Mouse (Mus musculus) CD4-positive, CD25-positive, alpha-beta regulatory T cell, adult 2 months (primary cell): ENCODE results near the gene Clybl.

ENCODE experiments used
- DNase-seq: peaks from one replicate; pipeline ENCODE4 v3.0.0-alpha.2; 2012; ENCODE audit warnings: low read depth, low spot score

Clybl gene

GRCm38 (mm10) chr14:122424441-122424840, 242.9 kb downstream of the Clybl start:
- no peak for DNase-seq

DNA sequence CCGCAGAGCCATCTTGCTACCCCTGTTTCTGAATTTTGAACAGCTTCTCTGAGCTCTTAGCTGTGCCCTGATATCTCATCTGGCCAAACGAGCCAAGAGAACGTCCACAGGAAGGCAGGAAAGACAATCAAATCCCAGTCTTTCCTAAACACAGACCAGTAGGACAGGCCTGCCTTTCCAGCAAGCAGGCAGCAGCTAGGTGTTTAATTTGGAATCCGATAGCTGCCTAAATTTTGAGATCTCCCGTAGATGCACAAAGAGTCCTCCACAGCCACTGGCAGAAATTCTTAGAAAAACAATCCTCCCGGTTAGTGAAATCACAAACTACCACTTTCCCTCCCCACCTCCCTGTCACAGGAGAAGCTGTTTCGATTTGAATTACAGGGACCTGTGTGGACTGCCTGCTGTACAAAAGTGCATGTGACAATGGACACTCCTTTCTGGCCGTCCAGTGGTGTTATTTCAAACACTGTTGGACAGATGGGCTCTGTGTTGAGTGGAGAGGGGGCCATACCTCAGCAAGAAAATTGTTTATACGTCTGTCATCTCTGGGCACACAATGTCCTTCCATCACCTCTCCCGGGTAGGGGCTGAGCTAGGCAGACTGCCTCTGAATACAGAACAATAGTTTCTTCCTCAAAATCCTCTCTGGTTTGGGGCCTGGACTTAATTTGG, 245.2 kb downstream of the Clybl start:
- no peak for DNase-seq

GRCm38 (mm10) chr14:122427204-122427560, 245.7 kb downstream of the Clybl start:
- DNase-seq, result no peak

GRCm38 (mm10) chr14:122427654-122428053, 246.2 kb downstream of the Clybl start:
- DNase-seq, result no peak

DNA sequence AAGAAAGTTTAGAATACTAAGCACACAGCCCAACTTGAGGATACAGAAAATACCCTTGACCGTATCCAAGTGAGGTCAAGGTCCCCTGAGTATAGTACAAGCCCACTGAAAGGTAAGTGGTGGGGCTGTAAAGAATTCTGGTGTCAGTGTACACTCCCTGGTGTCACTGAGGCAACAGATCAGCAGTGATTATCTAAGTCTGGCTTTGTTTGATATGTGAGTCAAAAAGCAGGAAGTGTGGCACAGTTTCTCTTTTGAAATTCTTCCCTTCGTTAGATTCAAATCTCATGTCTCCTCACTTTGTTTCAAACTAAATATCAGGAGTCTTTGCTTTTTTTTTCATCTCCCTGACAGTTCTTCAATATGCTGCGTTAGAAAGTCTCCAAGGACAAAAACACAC, 251.1 kb downstream of the Clybl start:
- no peak for DNase-seq

GRCm38 (mm10) chr14:122434039-122434438, 252.5 kb downstream of the Clybl start:
- DNase-seq, result no peak

- no peak for DNase-seq
Measured at GRCm38 (mm10) chr14:122436850-122437249, 255.3 kb downstream of the Clybl start.

GRCm38 (mm10) chr14:122449601-122450495, 268.3 kb downstream of the Clybl start:
- no peak for DNase-seq

DNA sequence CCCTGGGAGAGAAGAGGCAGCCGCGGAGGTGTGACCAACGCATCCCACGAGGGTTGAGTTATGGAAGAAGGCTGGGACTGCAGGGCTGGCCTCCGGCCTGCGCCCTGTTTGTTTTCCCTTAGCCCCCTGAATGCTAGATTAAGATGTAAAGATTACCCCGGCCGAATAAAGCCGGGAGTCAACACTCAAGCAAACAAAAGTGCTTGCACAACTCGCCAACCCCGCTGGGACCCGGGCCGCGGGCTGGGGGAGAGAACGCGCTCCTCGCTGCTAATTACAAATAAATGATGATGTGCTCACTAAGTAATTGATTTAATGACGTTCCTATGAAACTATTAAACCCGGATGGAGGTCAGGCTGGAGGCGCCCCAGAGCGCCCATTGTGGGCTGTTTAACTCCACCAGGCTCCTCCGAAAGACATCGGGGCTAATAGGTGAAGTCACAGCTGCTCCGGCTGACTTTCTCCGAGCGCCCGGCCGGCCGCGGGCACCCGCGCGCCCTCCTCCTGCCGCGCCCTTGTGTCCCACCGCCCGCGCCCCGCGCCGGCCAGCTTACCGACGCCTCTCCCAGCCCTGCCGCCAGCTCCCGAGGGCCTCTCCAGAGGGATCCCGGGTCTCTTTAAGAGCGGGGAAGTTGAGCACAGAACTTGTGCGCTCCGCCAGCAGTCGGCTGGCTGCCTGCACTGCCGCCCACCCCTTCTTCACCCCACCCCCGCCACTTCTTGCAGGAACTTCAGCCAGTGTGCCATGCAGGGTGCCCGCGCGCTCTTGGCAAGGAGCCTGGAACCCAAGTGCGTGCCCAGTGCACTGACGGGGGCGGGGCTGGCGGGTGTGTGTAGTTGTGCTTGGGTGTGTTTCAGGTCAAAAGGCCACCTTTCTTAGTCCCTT, 269.2 kb downstream of the Clybl start, which contains the start of gene Gm5089:
Gene Gm5089 (minus strand): TSS at position 620 of the 887 bp plus-strand sequence.
- no peak for DNase-seq

DNA sequence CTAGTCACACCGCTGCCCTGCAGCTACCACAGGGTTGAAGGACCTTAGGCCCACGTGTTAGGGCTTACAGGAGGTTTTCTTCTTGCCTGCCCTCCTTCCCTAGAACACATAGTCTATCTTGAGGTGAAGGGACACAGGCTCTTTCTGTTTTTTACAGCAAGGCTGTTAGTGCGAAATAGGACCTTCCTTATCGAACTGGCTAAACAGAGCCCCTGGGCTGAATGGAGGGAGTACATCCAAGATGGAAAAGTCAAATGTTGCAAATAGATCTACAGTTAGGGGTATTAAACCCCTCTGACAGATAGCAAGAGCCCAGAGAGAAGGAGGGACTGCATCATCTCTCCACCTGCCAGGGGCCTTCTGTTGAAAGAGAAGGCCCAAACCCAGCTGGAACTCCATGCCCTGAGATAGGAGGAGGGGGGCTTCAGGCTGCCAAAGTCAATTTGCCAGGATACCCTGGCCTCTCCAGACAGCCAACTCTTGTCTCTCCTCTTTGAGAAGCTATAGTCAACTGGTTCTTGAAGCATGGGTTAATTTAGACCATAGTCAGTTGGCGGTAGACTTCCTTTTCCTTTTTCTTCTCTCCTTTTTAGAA, 270.1 kb downstream of the Clybl start:
- DNase-seq, result no peak
